Mouse (Mus musculus) urinary bladder, postnatal 14 days (tissue): ENCODE measurements around the gene Psmg3.

ENCODE experiments used
- DNase-seq: peaks from one replicate; pipeline ENCODE4 v3.0.0; 2021; ENCODE audit warnings: low spot score

Psmg3 gene

GRCm38 (mm10) chr5:139826357-139827055 lies at the start of gene Psmg3, which contains the start of gene Gm26938:
Psmg3 (minus strand) TSS chr5:139826885.
Gm26938 (minus strand) TSS chr5:139826407.
- DNase-seq: peak; percentile 85

GRCm38 (mm10) chr5:139871526-139871925 lies 44.8 kb upstream of the Psmg3 start:
- DNase-seq: no peak

- DNase-seq: no peak
Measured at GRCm38 (mm10) chr5:139870886-139871285, 44.2 kb upstream of the Psmg3 start.

- peak; percentile 53 for DNase-seq
Measured at GRCm38 (mm10) chr5:139862759-139863158, 36.1 kb upstream of the Psmg3 start.

GRCm38 (mm10) chr5:139860328-139861104 lies 33.8 kb upstream of the Psmg3 start:
- DNase-seq: no peak

- DNase-seq: no peak
Measured at GRCm38 (mm10) chr5:139849626-139850320, 23.1 kb upstream of the Psmg3 start.

- DNase-seq: no peak
Measured at GRCm38 (mm10) chr5:139839142-139839541, 12.5 kb upstream of the Psmg3 start.

GRCm38 (mm10) chr5:139838476-139838892 lies 11.8 kb upstream of the Psmg3 start:
- peak; percentile 70 for DNase-seq

GRCm38 (mm10) chr5:139835706-139836105 lies 9.0 kb upstream of the Psmg3 start:
- DNase-seq: no peak

- no peak for DNase-seq
Measured at GRCm38 (mm10) chr5:139832125-139832524, 5.4 kb upstream of the Psmg3 start.

GRCm38 (mm10) chr5:139830734-139831133 lies 4.0 kb upstream of the Psmg3 start:
- no peak for DNase-seq

GRCm38 (mm10) chr5:139829384-139829783 lies 2.7 kb upstream of the Psmg3 start:
- no peak for DNase-seq

GRCm38 (mm10) chr5:139827593-139827992 lies 908 bp upstream of the Psmg3 start:
- DNase-seq: no peak

- no peak for DNase-seq
Measured at GRCm38 (mm10) chr5:139825947-139826346, 738 bp downstream of the Psmg3 start.

- no peak for DNase-seq
Measured at GRCm38 (mm10) chr5:139824531-139824930, 2.2 kb downstream of the Psmg3 start.

GRCm38 (mm10) chr5:139821466-139822459 lies 4.9 kb downstream of the Psmg3 start:
- no peak for DNase-seq

GRCm38 (mm10) chr5:139819538-139820181 lies 7.0 kb downstream of the Psmg3 start, which contains the start of gene Tmem184a:
Tmem184a (minus strand) TSS chr5:139819917.
- DNase-seq: peak; percentile 63

GRCm38 (mm10) chr5:139818801-139819200 lies 7.9 kb downstream of the Psmg3 start:
- peak; percentile 76 for DNase-seq

GRCm38 (mm10) chr5:139818056-139818455 lies 8.6 kb downstream of the Psmg3 start:
- no peak for DNase-seq

GRCm38 (mm10) chr5:139817292-139817691 lies 9.4 kb downstream of the Psmg3 start:
- DNase-seq: no peak

- DNase-seq: no peak
Measured at GRCm38 (mm10) chr5:139816445-139816844, 10.2 kb downstream of the Psmg3 start.
